Mouse (Mus musculus) adipocyte (in vitro differentiated cells): Measurements from ENCODE around the gene Wrap73.

Source experiments
- DNase-seq: peaks from one replicate; pipeline ENCODE4 v3.0.0-alpha.2; 2016; ENCODE audit warnings: low spot score

Wrap73 gene

DNA sequence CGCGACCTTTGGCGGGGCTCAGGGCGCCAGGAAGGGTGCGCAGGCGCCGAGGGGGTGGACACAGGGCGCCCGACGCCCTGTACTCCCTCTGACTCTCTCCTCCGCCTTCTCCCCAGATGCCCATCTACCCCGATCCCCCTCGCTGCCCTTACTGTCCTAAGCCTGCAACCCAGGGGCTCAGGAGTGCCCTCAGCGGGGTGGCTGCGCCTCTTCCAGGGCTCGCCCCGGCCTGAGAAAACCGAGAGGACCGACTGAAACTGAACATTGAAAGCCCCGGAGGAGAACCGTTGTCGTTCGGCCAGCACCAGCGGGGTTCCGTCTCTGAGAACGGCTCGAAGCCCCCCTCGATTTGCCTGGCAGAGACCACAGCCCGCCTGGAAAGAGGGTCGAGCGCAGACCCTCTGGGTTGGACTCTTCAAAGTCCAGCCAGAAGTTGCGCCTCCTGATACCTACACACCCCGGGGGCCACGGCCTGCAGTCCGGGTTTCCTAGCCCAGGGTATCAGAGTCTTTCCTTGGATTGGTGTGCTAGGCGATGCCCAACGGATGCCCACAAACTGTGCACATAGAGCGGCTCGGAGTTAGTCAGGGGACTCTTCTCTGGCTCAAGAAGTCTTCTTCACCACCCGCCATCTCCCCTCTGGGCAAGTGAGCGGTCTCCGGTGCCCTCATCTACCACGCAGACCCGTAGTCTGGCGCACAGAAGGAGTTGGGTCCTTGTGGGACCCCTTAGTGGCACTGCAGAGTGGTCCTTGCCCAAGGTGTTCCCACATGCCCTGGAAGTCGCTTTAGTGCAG lies 1.8 kb upstream of the Wrap73 start:
- no peak for DNase-seq

- DNase-seq, result no peak
These were observed 934 bp upstream of the Wrap73 start for GRCm38 (mm10) chr4:154141009-154141867.

DNA sequence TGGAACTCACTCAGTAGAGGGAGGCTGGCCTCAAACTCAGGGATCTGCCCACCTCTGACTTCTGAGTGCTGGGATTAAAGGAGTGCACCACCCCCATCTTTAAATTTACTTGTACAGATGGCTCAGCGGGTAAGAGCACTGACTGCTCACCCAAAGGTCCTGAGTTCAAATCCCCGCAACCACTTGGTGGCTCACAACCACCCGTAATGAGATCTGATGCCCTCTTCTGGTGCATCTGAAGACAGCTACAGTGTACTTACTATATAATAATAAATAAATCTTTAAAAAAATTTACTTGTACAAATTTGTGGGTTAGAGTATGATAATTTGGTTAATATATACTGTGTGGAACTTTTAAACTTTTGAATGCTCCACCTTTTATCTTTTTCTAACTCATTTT lies 2.5 kb downstream of the Wrap73 start:
- DNase-seq, result no peak

DNA sequence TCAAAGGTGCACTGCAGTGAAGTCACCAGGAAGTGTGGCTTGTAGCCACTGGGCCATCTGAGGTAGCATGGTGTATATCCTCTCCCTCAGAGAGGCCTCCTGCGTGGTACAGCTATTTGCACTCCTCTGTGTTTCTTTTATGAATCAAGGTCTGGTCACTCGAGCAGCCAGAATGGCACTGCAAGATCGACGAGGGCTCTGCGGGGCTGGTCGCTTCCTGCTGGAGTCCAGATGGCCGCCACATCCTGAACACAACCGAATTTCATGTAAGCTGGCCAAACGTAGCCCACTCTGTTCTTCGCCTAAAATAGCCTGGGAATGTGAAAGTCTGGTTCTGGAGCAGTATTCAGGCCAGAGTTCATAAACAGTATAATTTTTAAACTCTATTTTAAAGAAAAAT lies 4.2 kb downstream of the Wrap73 start:
- DNase-seq, result no peak

GRCm38 (mm10) chr4:154154104-154154503 lies 11.9 kb downstream of the Wrap73 start:
- no peak for DNase-seq

DNA sequence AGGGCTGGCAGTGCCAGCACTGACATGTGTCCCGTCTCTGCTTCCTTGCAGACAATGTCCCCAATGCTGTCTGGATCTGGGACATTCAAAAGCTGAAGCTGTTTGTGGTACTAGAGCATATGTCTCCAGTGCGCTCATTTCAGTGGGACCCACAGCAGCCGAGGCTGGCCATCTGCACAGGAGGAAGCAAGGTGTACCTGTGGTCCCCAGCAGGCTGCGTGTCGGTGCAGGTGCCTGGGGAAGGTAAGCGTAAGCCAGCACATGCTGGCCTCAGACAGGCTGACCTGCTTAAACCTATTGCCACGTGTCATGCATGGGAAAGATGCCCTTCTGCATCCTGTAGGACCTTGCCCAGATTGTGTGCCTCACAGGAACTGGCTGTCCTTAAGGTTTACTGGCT lies 13.9 kb downstream of the Wrap73 start:
- no peak for DNase-seq

- DNase-seq, result no peak
These were observed 15.9 kb downstream of the Wrap73 start for GRCm38 (mm10) chr4:154157970-154158662.

- peak; percentile 86 for DNase-seq
These were observed 16.8 kb downstream of the Wrap73 start for GRCm38 (mm10) chr4:154159002-154159401.

- DNase-seq, result peak; percentile 12
These were observed 17.9 kb downstream of the Wrap73 start for GRCm38 (mm10) chr4:154159961-154160537.

DNA sequence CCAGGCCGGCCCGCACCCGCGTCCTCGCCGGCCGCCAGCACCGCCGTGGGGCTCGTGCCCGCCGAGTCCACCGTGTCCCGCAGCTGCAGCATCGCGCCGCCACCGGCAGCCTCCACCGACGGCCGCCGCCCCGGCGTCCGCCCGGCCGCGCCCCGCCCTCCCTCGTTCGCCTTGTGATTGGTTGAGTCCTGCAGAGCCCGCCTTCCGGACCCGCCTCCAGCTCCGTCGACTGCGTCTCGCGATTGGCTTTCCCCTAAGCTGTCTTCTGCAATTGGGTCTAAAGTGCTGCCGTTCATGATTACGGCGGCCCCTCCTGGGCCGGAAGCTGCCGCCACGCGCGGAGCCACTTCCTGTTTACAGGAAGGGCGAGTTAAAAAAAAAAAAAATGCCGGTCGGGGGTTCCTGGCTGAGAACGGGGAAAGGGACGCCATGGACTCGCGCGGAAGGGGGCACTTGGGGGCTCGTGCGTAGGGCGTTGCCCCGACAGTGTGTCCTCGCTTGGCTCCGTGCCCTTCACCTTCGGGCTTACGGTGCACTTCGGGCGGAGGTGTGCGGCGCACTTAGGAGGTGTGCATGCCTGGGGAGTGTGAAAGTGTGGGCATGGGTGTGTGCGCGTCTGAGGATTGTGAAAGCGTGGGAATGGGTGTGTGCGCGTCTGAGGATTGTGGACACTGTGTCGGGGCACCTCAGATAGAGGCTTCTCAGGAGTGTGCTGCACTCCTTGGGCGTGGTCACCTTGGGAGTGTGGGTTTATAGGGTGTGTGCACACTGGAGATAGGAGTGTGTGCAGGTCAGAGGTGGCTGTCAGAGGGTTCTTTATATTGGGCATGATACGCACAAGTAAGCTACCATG lies 18.6 kb downstream of the Wrap73 start, which contains the start of gene Tprgl:
Tprgl (minus strand) TSS at position 129 of the 853 bp plus-strand sequence.
- peak; percentile 95 for DNase-seq

DNA sequence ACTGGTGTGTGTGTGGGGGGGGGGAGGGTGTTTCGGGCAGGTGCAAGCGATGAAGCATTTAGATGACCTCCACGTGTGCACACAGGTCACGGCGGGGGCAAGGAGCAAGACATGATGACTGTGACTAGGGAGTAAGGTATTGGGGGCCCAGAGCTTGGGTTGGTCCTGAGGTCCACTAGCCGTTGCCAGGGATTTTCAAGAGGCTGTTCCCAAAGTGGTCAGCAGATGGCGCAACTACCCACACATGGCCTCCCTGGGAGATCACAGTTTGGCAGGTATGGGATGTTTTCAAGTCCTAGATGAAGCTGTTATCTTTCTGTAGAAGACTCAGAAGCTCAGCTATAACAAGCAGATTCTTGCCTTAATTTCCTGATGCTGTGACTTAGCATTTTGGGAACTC lies 21.1 kb downstream of the Wrap73 start:
- DNase-seq, result peak; percentile 71

DNA sequence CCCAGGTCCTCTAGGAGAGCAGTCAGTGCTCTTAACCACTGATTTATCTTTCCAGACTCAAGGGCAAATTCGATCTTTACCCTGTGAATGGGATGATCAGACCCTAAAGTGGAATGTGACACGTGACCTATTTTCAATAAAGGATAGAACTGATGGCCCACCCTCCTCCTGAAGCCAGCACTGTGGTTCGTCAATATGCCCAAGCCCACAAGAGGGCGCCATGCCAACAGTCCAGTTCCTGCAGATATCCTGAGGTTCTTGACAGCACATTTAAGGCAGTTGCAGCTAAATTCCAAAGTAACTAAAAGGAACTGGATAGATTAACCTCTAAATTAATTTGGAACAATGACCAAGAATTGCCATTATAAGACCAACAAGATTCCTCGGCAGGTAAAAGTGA lies 24.9 kb downstream of the Wrap73 start:
- peak; percentile 48 for DNase-seq

DNA sequence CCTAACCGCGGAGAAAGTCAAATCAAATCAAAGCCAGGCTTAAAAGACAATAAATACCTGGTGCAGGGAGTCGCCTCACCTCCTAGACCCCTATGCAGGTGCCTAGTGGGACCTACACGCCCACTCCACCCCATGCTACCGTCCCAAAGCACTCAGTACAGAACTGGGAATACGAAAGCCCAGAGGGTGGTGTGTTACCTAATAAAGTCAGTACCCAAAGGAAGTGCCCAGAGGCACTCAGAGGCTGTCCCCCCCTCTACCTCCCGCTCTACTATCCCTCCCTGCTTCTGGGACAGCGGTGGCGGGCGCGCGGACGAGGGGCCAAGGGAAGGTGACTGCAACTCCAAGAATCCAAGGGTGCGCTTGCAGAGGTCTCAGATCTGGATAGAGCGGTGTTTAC lies 27.8 kb downstream of the Wrap73 start:
- no peak for DNase-seq

GRCm38 (mm10) chr4:154170506-154171150 lies 28.5 kb downstream of the Wrap73 start, which contains the start of gene Megf6:
Megf6 (plus strand) TSS chr4:154170730.
- DNase-seq, result no peak

DNA sequence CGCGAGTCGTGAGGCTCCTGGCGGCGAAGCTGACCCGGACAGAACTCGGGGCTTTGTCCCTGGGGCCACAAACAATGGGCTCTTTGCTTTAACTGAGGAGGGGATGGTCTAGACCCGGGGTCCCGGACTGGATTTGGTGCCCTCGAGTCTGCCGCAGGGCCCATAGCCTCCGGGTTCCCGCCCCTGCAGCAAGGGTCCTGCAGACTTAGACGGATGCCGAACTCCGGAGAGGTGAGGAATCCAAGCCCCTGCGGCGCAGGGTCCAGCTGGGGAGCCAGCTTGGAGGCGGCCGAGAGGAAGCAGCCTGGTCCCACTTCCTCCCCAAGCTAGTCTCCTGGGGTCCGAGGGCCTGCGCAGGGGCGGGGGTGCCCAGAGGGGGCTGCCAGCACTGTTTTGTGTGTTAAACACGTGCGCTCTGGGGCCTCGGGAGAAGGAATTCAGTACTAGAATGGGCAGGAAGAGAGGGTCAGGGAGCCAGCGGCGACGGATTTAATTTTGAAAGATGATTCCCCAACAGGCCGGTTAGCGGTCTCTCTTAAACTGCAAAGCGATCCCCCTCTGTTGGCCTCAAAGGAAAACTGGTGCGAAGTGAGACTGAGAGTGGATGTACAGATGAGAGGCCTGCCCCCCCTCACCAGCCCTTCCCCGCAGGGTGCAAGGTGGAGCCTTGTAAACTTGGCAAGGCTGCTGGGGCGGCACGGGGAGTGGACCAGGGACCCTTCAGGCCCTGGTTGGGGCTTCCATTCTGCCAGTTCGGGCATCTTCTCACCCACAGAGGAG lies 29.2 kb downstream of the Wrap73 start:
- DNase-seq, result no peak

- no peak for DNase-seq
These were observed 29.9 kb downstream of the Wrap73 start for GRCm38 (mm10) chr4:154171931-154172604.

- DNase-seq, result peak; percentile 63
These were observed 35.1 kb downstream of the Wrap73 start for GRCm38 (mm10) chr4:154177257-154177656.

DNA sequence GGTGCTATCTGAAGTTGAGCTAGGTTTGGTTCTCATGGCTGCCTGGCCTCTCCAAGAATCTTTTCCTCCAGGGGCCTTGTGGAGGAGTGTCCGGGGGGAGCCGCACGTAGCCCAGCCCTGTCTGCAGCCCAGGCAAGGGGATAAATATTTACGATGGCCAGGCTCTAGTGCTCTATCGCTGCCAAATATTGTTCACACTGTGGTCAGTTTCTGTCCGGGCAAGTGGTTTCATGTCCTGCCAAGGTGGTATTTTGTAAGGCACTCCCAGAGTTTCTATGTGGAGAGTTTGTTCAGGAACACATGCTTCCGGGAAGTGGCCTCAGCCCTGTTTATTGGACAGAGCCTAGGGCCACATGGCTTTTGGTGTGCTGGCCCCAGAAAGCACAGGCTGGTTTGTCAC lies 38.8 kb downstream of the Wrap73 start:
- no peak for DNase-seq

DNA sequence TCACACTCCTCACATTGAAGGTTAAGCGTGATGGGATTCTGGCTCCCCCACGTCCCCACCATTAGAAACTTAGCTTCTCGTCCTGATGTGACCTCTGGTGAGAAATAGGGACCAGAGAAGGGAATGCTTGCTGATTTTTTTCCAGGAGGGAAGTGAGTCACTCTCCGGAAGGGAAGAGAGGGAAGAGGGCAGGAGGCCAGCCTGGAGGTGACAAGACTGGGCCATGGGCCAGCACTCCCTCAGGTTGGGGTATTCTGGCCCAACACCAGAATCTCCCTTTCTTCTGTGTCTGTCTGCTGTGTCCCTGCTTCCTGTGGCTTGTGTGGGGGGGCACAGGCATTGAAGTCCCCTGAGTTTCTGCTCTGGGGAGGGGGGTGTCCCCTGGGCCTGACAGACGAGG lies 41.4 kb downstream of the Wrap73 start:
- no peak for DNase-seq
